Mouse (Mus musculus) olfactory bulb, adult 2 months (tissue): ENCODE data around the gene Mob3b. TPM values are rescaled to one million over a fixed set of nuclear protein-coding genes. Genes with fewer than 3 reads are reported as not detected.

ENCODE experiments used
- H3K27ac ChIP-seq: fragments of 200-500 bp; 2 replicates; pipeline ENCODE4 v1.5.1; 2012; ENCODE audit warnings: low read depth, low read length; ENCODE audit not compliant: insufficient read depth
- H3K4me1 ChIP-seq: fragments of 200-500 bp; 2 replicates; pipeline ENCODE4 v1.6.1; 2012; ENCODE audit warnings: low read length; ENCODE audit not compliant: control insufficient read depth, insufficient read depth
- H3K4me3 ChIP-seq: fragments of 200-500 bp; 2 replicates; pipeline ENCODE4 v1.5.1; 2012; ENCODE audit warnings: mild to moderate bottlenecking, low read depth, low read length, moderate library complexity; ENCODE audit not compliant: insufficient read depth
- CTCF ChIP-seq: fragments of 200-500 bp; IDR thresholded peaks from 2 replicates; pipeline ENCODE4 v1.5.1; 2012; ENCODE audit warnings: low read depth, mild to moderate bottlenecking, low read length, moderate library complexity; ENCODE audit not compliant: insufficient read depth
- POLR2A ChIP-seq: fragments of 200-500 bp; IDR thresholded peaks from 2 replicates; pipeline ENCODE4 v1.6.1; 2012; ENCODE audit warnings: mild to moderate bottlenecking, low read depth, low read length, moderate library complexity; ENCODE audit not compliant: insufficient read depth
- whole genome bisulfite sequencing: fragments of 180-500 bp; shearing (Covaris S2); methylation state at CpG from one replicate; pipeline ENCODE4 v1.1.7; 2018; 5-methylcytosine and 5-hydroxymethylcytosine counted together
- polyA plus RNA-seq: library from polyadenylated mRNA; stranded (reverse); fragments of >200 nt; gene quantifications from 2 replicates; pipeline ENCODE4 v1.2.4, GENCODE M21; 2012; ENCODE audit warnings: low replicate concordance; ENCODE audit not compliant: missing spikeins, insufficient read depth, insufficient read length

The Mob3b gene
- polyA plus RNA-seq, 1 experiment, result not detected

GRCm38 (mm10) chr4:35063146-35063719 is 94.1 kb downstream of the Mob3b start:
- peaks cover 3% of the 10 kb centered on the region; the same call in 1 of the 2 replicates for H3K4me1 ChIP-seq
- 83% methylated on average over 7 of the region's 7 CpGs for WGBS
- no peak overlapping the region for H3K27ac ChIP-seq
- no peak overlapping the region for H3K4me3 ChIP-seq
- TF ChIP-seq POLR2A, result no peak
- TF ChIP-seq CTCF, result no peak

GRCm38 (mm10) chr4:35060964-35061363 is 96.3 kb downstream of the Mob3b start:
- WGBS, result 88% methylated on average over 1 of the region's 1 CpGs
- Histone ChIP-seq H3K27ac (no peak overlapping the region), H3K4me3 (no peak overlapping the region), H3K4me1 (peaks cover 3% of the 10 kb centered on the region; the same call in 1 of the 2 replicates)
- TF ChIP-seq CTCF (no peak), POLR2A (no peak)

- 91% methylated on average over 3 of the region's 3 CpGs for WGBS
- Histone ChIP-seq H3K27ac (no peak overlapping the region), H3K4me3 (no peak overlapping the region), H3K4me1 (peaks cover 3% of the 10 kb centered on the region; the same call in 1 of the 2 replicates)
- TF ChIP-seq CTCF, result no peak
- no peak for TF ChIP-seq POLR2A
Measured at GRCm38 (mm10) chr4:35060401-35060800, 96.9 kb downstream of the Mob3b start.

GRCm38 (mm10) chr4:35054362-35054761 is 102.9 kb downstream of the Mob3b start:
- 88% methylated on average over 2 of the region's 2 CpGs for WGBS

GRCm38 (mm10) chr4:35052174-35052942 is 104.9 kb downstream of the Mob3b start:
- no peak overlapping the region for H3K4me3 ChIP-seq
- TF ChIP-seq CTCF (no peak), POLR2A (no peak)
- H3K4me1 ChIP-seq, result peaks cover 6% of the 10 kb centered on the region; the same call in 1 of the 2 replicates
- H3K27ac ChIP-seq, result no peak overlapping the region
- WGBS, result 84% methylated on average over 6 of the region's 6 CpGs

More at GRCm38 (mm10) chr4:35054362-35054761, 102.9 kb downstream of the Mob3b start:
- Histone ChIP-seq H3K27ac (no peak overlapping the region), H3K4me1 (peaks cover 6% of the 10 kb centered on the region; the same call in 1 of the 2 replicates), H3K4me3 (no peak overlapping the region)
- TF ChIP-seq POLR2A (no peak), CTCF (no peak)

- Histone ChIP-seq H3K4me1 (peaks cover 6% of the 10 kb centered on the region; the same call in 1 of the 2 replicates), H3K4me3 (no peak overlapping the region), H3K27ac (no peak overlapping the region)
- TF ChIP-seq POLR2A (no peak), CTCF (no peak)
- 60% methylated on average over 7 of the region's 7 CpGs for WGBS
Measured at GRCm38 (mm10) chr4:35051152-35051551, 106.1 kb downstream of the Mob3b start.

- peaks cover 6% of the 10 kb centered on the region; the same call in 1 of the 2 replicates for H3K4me1 ChIP-seq
- H3K27ac ChIP-seq, result no peak overlapping the region
- no peak overlapping the region for H3K4me3 ChIP-seq
- TF ChIP-seq POLR2A (no peak), CTCF (no peak)
- 95% methylated on average over 5 of the region's 5 CpGs for WGBS
Measured at GRCm38 (mm10) chr4:35049742-35050058, 107.6 kb downstream of the Mob3b start.

- H3K4me1 ChIP-seq, result peaks cover 6% of the 10 kb centered on the region; the same call in 1 of the 2 replicates
- TF ChIP-seq POLR2A (no peak), CTCF (no peak)
- 86% methylated on average over 9 of the region's 9 CpGs for WGBS
- H3K27ac ChIP-seq, result no peak overlapping the region
- no peak overlapping the region for H3K4me3 ChIP-seq
Measured at GRCm38 (mm10) chr4:35049036-35049741, 108.1 kb downstream of the Mob3b start.

GRCm38 (mm10) chr4:35040896-35041295 is 116.4 kb downstream of the Mob3b start:
- Histone ChIP-seq H3K4me3 (no peak overlapping the region), H3K27ac (no peak overlapping the region), H3K4me1 (no peaks in the 10 kb centered on the region)
- 98% methylated on average over 5 of the region's 5 CpGs for WGBS
- no peak for TF ChIP-seq CTCF
- no peak for TF ChIP-seq POLR2A
